Mouse (Mus musculus): ENCODE data around the gene Acot2. TPM values are rescaled to one million over a fixed set of nuclear protein-coding genes. Genes with fewer than 3 reads are reported as not detected.
"Not testable (repeated sequence)": the region's sequence is repeated elsewhere in the genome, so short reads cannot be mapped to it uniquely, and the experiment has no call there.

Gene Acot2
- total RNA-seq, 1 experiment, result 3.7 TPM

- in situ Hi-C loops (cut with MboI; ENCODE audit: low sequenced_read_pairs in 2 of 2, unreplicated experiment in 2 of 2), result no loop called here
- H3K4me3 ChIP-seq (ENCODE audit: insufficient read depth in 1 of 2, low read depth in 1 of 2, low read length in 2 of 2, poor library complexity in 1 of 2, severe bottlenecking in 1 of 2), result no peak overlapping the region
- DNase-seq (ENCODE audit: low read depth, low spot score), result no peak
- TF ChIP-seq HCFC1 (IDR thresholded peaks at IDR 0.05; ENCODE audit: borderline replicate concordance, insufficient read depth, low read length) (no peak), ZNF384 (IDR thresholded peaks at IDR 0.05; ENCODE audit: low read depth, low read length) (no peak), ZC3H11A (IDR thresholded peaks at IDR 0.05; ENCODE audit: borderline replicate concordance, low read depth, low read length) (no peak), CHD2 (IDR thresholded peaks at IDR 0.05; ENCODE audit: low read depth, low read length) (no peak), MAFK (IDR thresholded peaks at IDR 0.05; ENCODE audit: insufficient read depth, low read depth, low read length) (no peak)
- H3K27ac ChIP-seq (ENCODE audit: insufficient read depth, low read depth, low read length, poor library complexity, severe bottlenecking), result no peak overlapping the region
- H3K36me3 ChIP-seq (ENCODE audit: control insufficient read depth, insufficient read depth, low read length, poor library complexity, severe bottlenecking), result no peaks in the 10 kb centered on the region
- H3K4me1 ChIP-seq (ENCODE audit: control insufficient read depth in 2 of 2, insufficient read depth in 2 of 2, low read length in 2 of 2, poor library complexity in 1 of 2), result no peaks in the 10 kb centered on the region; a peak in 1 of 4 replicates
- no peak overlapping the region for H3K9ac ChIP-seq (ENCODE audit: insufficient read depth, low read depth, low read length, poor library complexity, severe bottlenecking)
- H3K9me3 ChIP-seq (ENCODE audit: control insufficient read depth, insufficient read depth, low read depth, low read length), result peaks cover 2% of the 10 kb centered on the region; the same call in 1 of the 2 replicates
Measured at GRCm38 (mm10) chr12:83998341-83999107, 10.9 kb downstream of the Acot2 start.

GRCm38 (mm10) chr12:83999237-83999636, 11.6 kb downstream of the Acot2 start:
- H3K9ac ChIP-seq (ENCODE audit: insufficient read depth, low read depth, low read length, poor library complexity, severe bottlenecking); H3K36me3 ChIP-seq (ENCODE audit: control insufficient read depth, insufficient read depth, low read length, poor library complexity, severe bottlenecking); in situ Hi-C loops (cut with MboI; ENCODE audit: low sequenced_read_pairs in 2 of 2, unreplicated experiment in 2 of 2); DNase-seq (ENCODE audit: low read depth, low spot score); H3K9me3 ChIP-seq (ENCODE audit: control insufficient read depth, insufficient read depth, low read depth, low read length); H3K4me3 ChIP-seq (ENCODE audit: insufficient read depth in 1 of 2, low read depth in 1 of 2, low read length in 2 of 2, poor library complexity in 1 of 2, severe bottlenecking in 1 of 2); H3K4me1 ChIP-seq (ENCODE audit: control insufficient read depth in 2 of 2, insufficient read depth in 2 of 2, low read length in 2 of 2, poor library complexity in 1 of 2); H3K27ac ChIP-seq (ENCODE audit: insufficient read depth, low read depth, low read length, poor library complexity, severe bottlenecking): not testable (repeated sequence)

GRCm38 (mm10) chr12:84000418-84000817, 12.8 kb downstream of the Acot2 start:
- Histone ChIP-seq H3K4me3 (ENCODE audit: insufficient read depth in 1 of 2, low read depth in 1 of 2, low read length in 2 of 2, poor library complexity in 1 of 2, severe bottlenecking in 1 of 2) (no peak overlapping the region), H3K9me3 (ENCODE audit: control insufficient read depth, insufficient read depth, low read depth, low read length) (peaks cover 2% of the 10 kb centered on the region; the same call in 1 of the 2 replicates), H3K9ac (ENCODE audit: insufficient read depth, low read depth, low read length, poor library complexity, severe bottlenecking) (no peak overlapping the region), H3K4me1 (ENCODE audit: control insufficient read depth in 2 of 2, insufficient read depth in 2 of 2, low read length in 2 of 2, poor library complexity in 1 of 2) (no peaks in the 10 kb centered on the region; a peak in 1 of 4 replicates), H3K36me3 (ENCODE audit: control insufficient read depth, insufficient read depth, low read length, poor library complexity, severe bottlenecking) (no peaks in the 10 kb centered on the region), H3K27ac (ENCODE audit: insufficient read depth, low read depth, low read length, poor library complexity, severe bottlenecking) (no peak overlapping the region)
- in situ Hi-C loops (cut with MboI; ENCODE audit: low sequenced_read_pairs in 2 of 2, unreplicated experiment in 2 of 2), result no loop called here
- no peak for DNase-seq (ENCODE audit: low read depth, low spot score)
- TF ChIP-seq ZNF384 (IDR thresholded peaks at IDR 0.05; ENCODE audit: low read depth, low read length), result no peak
- no peak for TF ChIP-seq ZC3H11A (IDR thresholded peaks at IDR 0.05; ENCODE audit: borderline replicate concordance, low read depth, low read length)
- no peak for TF ChIP-seq HCFC1 (IDR thresholded peaks at IDR 0.05; ENCODE audit: borderline replicate concordance, insufficient read depth, low read length)
- no peak for TF ChIP-seq MAFK (IDR thresholded peaks at IDR 0.05; ENCODE audit: insufficient read depth, low read depth, low read length)
- TF ChIP-seq CHD2 (IDR thresholded peaks at IDR 0.05; ENCODE audit: low read depth, low read length), result no peak

DNA sequence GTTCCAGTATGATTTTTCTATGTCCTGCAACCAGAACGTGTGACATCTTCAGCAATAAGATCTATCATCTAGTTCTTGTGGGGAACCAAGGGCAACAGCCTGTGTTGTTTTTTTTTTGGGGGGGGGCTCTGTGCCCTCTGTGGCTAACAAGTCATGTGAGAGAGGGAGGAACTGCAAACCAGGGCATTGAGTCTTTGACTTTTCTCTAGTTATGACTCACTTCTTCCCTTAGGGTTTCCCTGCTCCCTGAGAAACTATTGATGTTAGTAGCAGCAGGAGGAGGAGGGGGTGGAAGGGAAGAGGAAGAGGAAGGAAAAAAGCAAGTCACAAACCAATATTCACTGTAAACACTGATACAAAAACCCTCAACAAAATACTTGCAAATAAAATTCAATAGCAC, 16.2 kb downstream of the Acot2 start:
- in situ Hi-C loops (cut with MboI; ENCODE audit: low sequenced_read_pairs in 2 of 2, unreplicated experiment in 2 of 2), result no loop called here
- TF ChIP-seq HCFC1 (IDR thresholded peaks at IDR 0.05; ENCODE audit: borderline replicate concordance, insufficient read depth, low read length), result no peak
- TF ChIP-seq CHD2 (IDR thresholded peaks at IDR 0.05; ENCODE audit: low read depth, low read length), result no peak
- no peak for TF ChIP-seq ZC3H11A (IDR thresholded peaks at IDR 0.05; ENCODE audit: borderline replicate concordance, low read depth, low read length)
- no peak for TF ChIP-seq ZNF384 (IDR thresholded peaks at IDR 0.05; ENCODE audit: low read depth, low read length)
- TF ChIP-seq MAFK (IDR thresholded peaks at IDR 0.05; ENCODE audit: insufficient read depth, low read depth, low read length), result no peak
- Histone ChIP-seq H3K4me1 (ENCODE audit: control insufficient read depth in 2 of 2, insufficient read depth in 2 of 2, low read length in 2 of 2, poor library complexity in 1 of 2) (no peaks in the 10 kb centered on the region), H3K9me3 (ENCODE audit: control insufficient read depth, insufficient read depth, low read depth, low read length) (peaks cover 2% of the 10 kb centered on the region; the same call in 1 of the 2 replicates), H3K36me3 (ENCODE audit: control insufficient read depth, insufficient read depth, low read length, poor library complexity, severe bottlenecking) (no peaks in the 10 kb centered on the region), H3K9ac (ENCODE audit: insufficient read depth, low read depth, low read length, poor library complexity, severe bottlenecking) (no peak overlapping the region), H3K4me3 (ENCODE audit: insufficient read depth in 1 of 2, low read depth in 1 of 2, low read length in 2 of 2, poor library complexity in 1 of 2, severe bottlenecking in 1 of 2) (no peak overlapping the region), H3K27ac (ENCODE audit: insufficient read depth, low read depth, low read length, poor library complexity, severe bottlenecking) (no peak overlapping the region)
- DNase-seq (ENCODE audit: low read depth, low spot score), result no peak
